Mouse (Mus musculus) hindbrain, embryonic 14.5 days (tissue): Measurements from ENCODE around the gene Misp. TPM values are rescaled to one million over a fixed set of nuclear protein-coding genes. Genes with fewer than 3 reads are reported as not detected.

Experiments
- ATAC-seq: fragments of 200-750 bp; cut with Nextera tagmentation; 2 replicates; pipeline ENCODE4 v1.8.0; 2017; ENCODE audit warnings: moderate number of reproducible peaks, mild to moderate bottlenecking, moderate TSS enrichment, moderate library complexity; ENCODE audit not compliant: low FRiP score
- DNase-seq: peaks from one replicate; pipeline ENCODE4 v3.0.0-alpha.2; 2015; ENCODE audit warnings: low spot score
- H3K27ac ChIP-seq: fragments of 300-500 bp; sonication (generic); 2 replicates; pipeline ENCODE4 v1.5.1; 2014; ENCODE audit warnings: mild to moderate bottlenecking, moderate library complexity
- H3K27me3 ChIP-seq: fragments of 300-500 bp; sonication (generic); 2 replicates; pipeline ENCODE4 v1.6.1; 2014; ENCODE audit warnings: mild to moderate bottlenecking, low read length, mixed read lengths; ENCODE audit not compliant: control insufficient read depth, insufficient read depth
- H3K36me3 ChIP-seq: fragments of 300-500 bp; sonication (generic); replicated peaks from 2 replicates; pipeline ENCODE4 v1.6.1; 2014; ENCODE audit not compliant: control insufficient read depth, insufficient read depth
- H3K4me1 ChIP-seq: fragments of 300-500 bp; sonication (generic); replicated peaks from 2 replicates; pipeline ENCODE4 v1.6.1; 2014; ENCODE audit warnings: antibody characterized with exemption, low read length, mixed read lengths; ENCODE audit not compliant: control insufficient read depth, insufficient read depth
- H3K4me2 ChIP-seq: fragments of 300-500 bp; sonication (generic); replicated peaks from 2 replicates; pipeline ENCODE4 v1.6.1; 2014; ENCODE audit warnings: mild to moderate bottlenecking, moderate library complexity
- H3K4me3 ChIP-seq: fragments of 300-500 bp; sonication (generic); replicated peaks from 2 replicates; pipeline ENCODE4 v1.5.1; 2014; ENCODE audit warnings: mild to moderate bottlenecking, low read length
- H3K9ac ChIP-seq: fragments of 300-500 bp; sonication (generic); 2 replicates; pipeline ENCODE4 v1.6.1; 2014
- H3K9me3 ChIP-seq: fragments of 300-500 bp; sonication (generic); 2 replicates; pipeline ENCODE4 v1.6.1; 2016; ENCODE audit warnings: low read length; ENCODE audit not compliant: control insufficient read depth
- WGBS: fragments of 180-500 bp; shearing (Covaris S2); extraction: QIAGEN DNeasy Blood & Tissue Kit; methylation state at CpG from one replicate; pipeline ENCODE4 v1.1.7; 2014; 5-methylcytosine and 5-hydroxymethylcytosine counted together
- polyA plus RNA-seq: library from polyadenylated mRNA; unstranded; fragments of >200 nt; fragmentation: Nextera tagmentation; extraction: Ambion mirVana; gene quantifications from 2 replicates; pipeline ENCODE4 v1.2.1, GENCODE M21; 2014

The Misp gene
- polyA plus RNA-seq, 1 experiment from 2014 or later = 0.08 TPM

GRCm38 (mm10) chr10:79860079-79860911, 39.5 kb downstream of the Misp start:
- Histone ChIP-seq H3K9ac (no peak overlapping the region), H3K36me3 (peaks cover 89% of the 10 kb centered on the region), H3K9me3 (no peaks in the 10 kb centered on the region), H3K27me3 (no peaks in the 10 kb centered on the region), H3K4me1 (peaks cover 41% of the 10 kb centered on the region), H3K4me3 (no peak overlapping the region), H3K4me2 (no peak overlapping the region), H3K27ac (no peak overlapping the region)
- DNase-seq (no peak), ATAC-seq (no peak)
- WGBS = 92% methylated on average over 26 of the region's 26 CpGs

GRCm38 (mm10) chr10:79861230-79862048, 40.6 kb downstream of the Misp start:
- Histone ChIP-seq H3K36me3 (peaks cover 98% of the 10 kb centered on the region), H3K4me1 (peaks cover 31% of the 10 kb centered on the region), H3K27ac (no peak overlapping the region), H3K9me3 (no peaks in the 10 kb centered on the region), H3K4me3 (no peak overlapping the region), H3K9ac (no peak overlapping the region), H3K4me2 (no peak overlapping the region), H3K27me3 (no peaks in the 10 kb centered on the region)
- ATAC-seq (no peak), DNase-seq (no peak)
- 78% methylated on average over 25 of the region's 25 CpGs for WGBS

GRCm38 (mm10) chr10:79862049-79862788, 41.4 kb downstream of the Misp start:
- H3K36me3 ChIP-seq = peaks cover 98% of the 10 kb centered on the region
- H3K27me3 ChIP-seq = no peaks in the 10 kb centered on the region
- H3K9me3 ChIP-seq = no peaks in the 10 kb centered on the region
- ATAC-seq = no peak
- 75% methylated on average over 23 of the region's 23 CpGs for WGBS
- DNase-seq = no peak
- H3K4me3 ChIP-seq = no peak overlapping the region
- H3K27ac ChIP-seq = no peak overlapping the region
- no peak overlapping the region for H3K9ac ChIP-seq
- H3K4me2 ChIP-seq = no peak overlapping the region
- H3K4me1 ChIP-seq = peaks cover 23% of the 10 kb centered on the region

GRCm38 (mm10) chr10:79862925-79863324, 42.1 kb downstream of the Misp start:
- 72% methylated on average over 10 of the region's 10 CpGs for WGBS
- H3K4me1 ChIP-seq = peaks cover 16% of the 10 kb centered on the region

GRCm38 (mm10) chr10:79864351-79865188, 43.8 kb downstream of the Misp start:
- no peak for DNase-seq

More at GRCm38 (mm10) chr10:79862925-79863324, 42.1 kb downstream of the Misp start:
- Histone ChIP-seq H3K9me3 (no peaks in the 10 kb centered on the region), H3K9ac (no peak overlapping the region), H3K4me2 (no peak overlapping the region), H3K36me3 (peaks cover 97% of the 10 kb centered on the region), H3K27me3 (no peaks in the 10 kb centered on the region), H3K27ac (no peak overlapping the region), H3K4me3 (no peak overlapping the region)
- DNase-seq (no peak), ATAC-seq (no peak)

GRCm38 (mm10) chr10:79865189-79865601, 44.4 kb downstream of the Misp start:
- DNase-seq (no peak), ATAC-seq (0 out of 2 replicates have a peak, but pooled peaks have one; percentile 9)
- Histone ChIP-seq H3K9me3 (no peaks in the 10 kb centered on the region), H3K4me1 (peaks cover 13% of the 10 kb centered on the region), H3K4me3 (no peak overlapping the region), H3K36me3 (peaks cover 96% of the 10 kb centered on the region), H3K27me3 (no peaks in the 10 kb centered on the region), H3K27ac (0 out of 2 replicates have a peak overlapping the region, but pooled peaks have one; percentile 26), H3K9ac (no peak overlapping the region), H3K4me2 (no peak overlapping the region)
- 56% methylated on average over 12 of the region's 12 CpGs for WGBS

More at GRCm38 (mm10) chr10:79864351-79865188, 43.8 kb downstream of the Misp start:
- Histone ChIP-seq H3K36me3 (peaks cover 96% of the 10 kb centered on the region), H3K27ac (0 out of 2 replicates have a peak overlapping the region, but pooled peaks have one; percentile 26), H3K9me3 (no peaks in the 10 kb centered on the region), H3K4me1 (peaks cover 9% of the 10 kb centered on the region), H3K4me3 (no peak overlapping the region), H3K9ac (no peak overlapping the region), H3K4me2 (no peak overlapping the region), H3K27me3 (no peaks in the 10 kb centered on the region)
- ATAC-seq = 0 out of 2 replicates have a peak, but pooled peaks have one; percentile 4
- WGBS = 60% methylated on average over 10 of the region's 10 CpGs

- Histone ChIP-seq H3K27me3 (no peaks in the 10 kb centered on the region), H3K27ac (no peak overlapping the region), H3K36me3 (peaks cover 96% of the 10 kb centered on the region), H3K9ac (0 out of 2 replicates have a peak overlapping the region, but pooled peaks have one; percentile 16), H3K4me1 (peaks cover 13% of the 10 kb centered on the region), H3K4me2 (no peak overlapping the region), H3K4me3 (no peak overlapping the region), H3K9me3 (no peaks in the 10 kb centered on the region)
- no peak for DNase-seq
- no peak for ATAC-seq
- WGBS = 74% methylated on average over 19 of the region's 19 CpGs
Measured at GRCm38 (mm10) chr10:79865801-79866295, 45.1 kb downstream of the Misp start.

- DNase-seq (no peak), ATAC-seq (no peak)
- Histone ChIP-seq H3K36me3 (peaks cover 96% of the 10 kb centered on the region), H3K4me1 (peaks cover 19% of the 10 kb centered on the region), H3K9ac (no peak overlapping the region), H3K4me3 (no peak overlapping the region), H3K27ac (no peak overlapping the region), H3K9me3 (no peaks in the 10 kb centered on the region), H3K27me3 (no peaks in the 10 kb centered on the region), H3K4me2 (no peak overlapping the region)
- 83% methylated on average over 11 of the region's 11 CpGs for WGBS
Measured at GRCm38 (mm10) chr10:79866601-79867000, 45.8 kb downstream of the Misp start.
